ENCODE assay signal across 8 mouse cellular contexts in the genomic region with DNA sequence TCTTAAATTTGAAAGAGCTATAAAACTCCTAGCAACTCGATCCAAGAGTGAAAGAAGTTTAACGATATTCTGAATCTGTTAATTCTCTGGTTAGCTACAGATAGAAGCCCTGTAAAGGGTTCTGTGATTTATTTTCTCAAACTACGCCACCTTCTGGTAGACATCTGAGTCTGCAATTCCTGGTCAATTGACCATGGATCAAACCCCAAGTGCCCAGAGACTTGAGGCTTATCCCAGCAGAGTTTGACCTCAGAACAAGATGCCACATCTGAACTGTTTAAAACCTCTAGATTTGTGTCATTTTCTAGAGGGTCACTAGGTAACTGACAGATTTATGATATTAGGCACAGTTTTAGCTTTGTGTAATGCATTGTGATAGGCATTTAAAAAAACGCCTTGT. TPM values are rescaled to one million over a fixed set of nuclear protein-coding genes. Genes with fewer than 3 reads are reported as not detected.
DNase-seq lines count a peak whose midpoint lies in the region; ATAC-seq and TF ChIP-seq lines count a peak whose summit lies in the region.

No protein-coding gene starts in this region.

- H3K36me3 ChIP-seq in kidney, embryonic 14.5 days (ENCODE audit: control insufficient read depth, insufficient read depth, low read length): no peaks in the 10 kb centered on the region
- H3K36me3 ChIP-seq in heart, embryonic 11.5 days (ENCODE audit: control insufficient read depth, insufficient read depth, low read length): no peaks in the 10 kb centered on the region
- H3K36me3 ChIP-seq in liver, embryonic 11.5 days (ENCODE audit: control insufficient read depth, insufficient read depth, low read length): no peaks in the 10 kb centered on the region
- H3K36me3 ChIP-seq in neural tube, embryonic 15.5 days: no peaks in the 10 kb centered on the region

- no peaks in the 10 kb centered on the region for H3K9me3 ChIP-seq in kidney, embryonic 14.5 days (ENCODE audit: control insufficient read depth, low read length)
- no peaks in the 10 kb centered on the region for H3K9me3 ChIP-seq in heart, embryonic 11.5 days (replicated peaks; ENCODE audit: control insufficient read depth, low read length)
- H3K9me3 ChIP-seq in liver, embryonic 11.5 days (ENCODE audit: control insufficient read depth, low read length): no peaks in the 10 kb centered on the region
- H3K9me3 ChIP-seq in neural tube, embryonic 15.5 days (replicated peaks): no peaks in the 10 kb centered on the region

- peak; percentile 47; the same call in 1 of the 2 replicates for ATAC-seq in kidney, embryonic 14.5 days (ENCODE audit: low FRiP score, low TSS enrichment)
- no peak for ATAC-seq in heart, embryonic 11.5 days (replicated peaks; ENCODE audit: insufficient number of reproducible peaks, low FRiP score, low TSS enrichment)
- ATAC-seq in liver, embryonic 11.5 days (replicated peaks; ENCODE audit: low FRiP score): peak; percentile 50
- ATAC-seq in neural tube, embryonic 15.5 days (ENCODE audit: low FRiP score): peak; percentile 11; the same call in 1 of the 2 replicates

- no peak overlapping the region for H3K27ac ChIP-seq in kidney, embryonic 14.5 days (ENCODE audit: low read depth, low read length)
- no peak overlapping the region for H3K27ac ChIP-seq in heart, embryonic 11.5 days (ENCODE audit: low read depth, low read length)
- H3K27ac ChIP-seq in liver, embryonic 11.5 days (ENCODE audit: low read depth, low read length): no peak overlapping the region
- no peak overlapping the region for H3K27ac ChIP-seq in neural tube, embryonic 15.5 days (replicated peaks)

- peak; percentile 39; the same call in 1 of the 2 replicates for TF ChIP-seq CTCF in brain, embryonic 14.5 days (IDR thresholded peaks at IDR 0.05; ENCODE audit: borderline replicate concordance, extremely low read depth, insufficient read depth, insufficient read length)

- H3K4me2 ChIP-seq in kidney, embryonic 14.5 days (replicated peaks; ENCODE audit: low read depth, low read length): peak overlapping the region; percentile 69
- H3K4me2 ChIP-seq in heart, embryonic 11.5 days: peak overlapping the region; percentile 65
- H3K4me2 ChIP-seq in liver, embryonic 11.5 days: peak overlapping the region; percentile 72
- H3K4me2 ChIP-seq in neural tube, embryonic 15.5 days: peak overlapping the region; percentile 62

- H3K4me1 ChIP-seq in kidney, embryonic 14.5 days (ENCODE audit: control insufficient read depth, insufficient read depth, low read length): no peaks in the 10 kb centered on the region
- H3K4me1 ChIP-seq in heart, embryonic 11.5 days (ENCODE audit: control insufficient read depth, insufficient read depth, low read length): no peaks in the 10 kb centered on the region; the same call in 1 of the 2 replicates
- peaks cover 3% of the 10 kb centered on the region; the same call in 1 of the 2 replicates for H3K4me1 ChIP-seq in liver, embryonic 11.5 days (replicated peaks; ENCODE audit: control insufficient read depth, insufficient read depth, low read length)
- H3K4me1 ChIP-seq in neural tube, embryonic 15.5 days: peaks cover 16% of the 10 kb centered on the region

- TF ChIP-seq POLR2A in brain, embryonic 14.5 days (IDR thresholded peaks at IDR 0.05; ENCODE audit: borderline replicate concordance, extremely low read depth, insufficient read depth, insufficient read length, poor library complexity, severe bottlenecking): no peak

- H3K27me3 ChIP-seq in kidney, embryonic 14.5 days (ENCODE audit: control insufficient read depth, insufficient read depth, low read length): no peaks in the 10 kb centered on the region
- H3K27me3 ChIP-seq in heart, embryonic 11.5 days (ENCODE audit: control insufficient read depth, insufficient read depth, low read length): no peaks in the 10 kb centered on the region
- H3K27me3 ChIP-seq in liver, embryonic 11.5 days (replicated peaks; ENCODE audit: control insufficient read depth, insufficient read depth, low read length): peaks cover 11% of the 10 kb centered on the region
- H3K27me3 ChIP-seq in neural tube, embryonic 15.5 days (replicated peaks): peaks cover 21% of the 10 kb centered on the region; the same call in 1 of the 2 replicates

- intact Hi-C loops in gastrocnemius, postnatal 36 days (cut with DNase I): loop anchor here (10.0 kb wide), 1 partner anchor 111 kb away; no protein-coding TSS in a partner anchor

- WGBS in kidney, embryonic 14.5 days: 3% methylated on average over 4 of the region's 4 CpGs
- 10% methylated on average over 4 of the region's 4 CpGs for WGBS in heart, embryonic 11.5 days (ENCODE audit: insufficient replicate concordance)
- 8% methylated on average over 4 of the region's 4 CpGs for WGBS in liver, embryonic 11.5 days
- WGBS in neural tube, embryonic 15.5 days: 6% methylated on average over 4 of the region's 4 CpGs

- peak overlapping the region; percentile 41 for H3K4me3 ChIP-seq in kidney, embryonic 14.5 days (ENCODE audit: low read length)
- H3K4me3 ChIP-seq in heart, embryonic 11.5 days (ENCODE audit: low read depth, low read length): peak overlapping the region; percentile 54
- peak overlapping the region; percentile 55 for H3K4me3 ChIP-seq in liver, embryonic 11.5 days (ENCODE audit: low read depth, low read length)
- peak overlapping the region; percentile 42 for H3K4me3 ChIP-seq in neural tube, embryonic 15.5 days (replicated peaks)

- no peak overlapping the region for H3K9ac ChIP-seq in kidney, embryonic 14.5 days (ENCODE audit: low read depth, low read length)
- no peak overlapping the region for H3K9ac ChIP-seq in heart, embryonic 11.5 days (ENCODE audit: low read depth, low read length)
- no peak overlapping the region for H3K9ac ChIP-seq in liver, embryonic 11.5 days (ENCODE audit: low read depth, low read length)
- H3K9ac ChIP-seq in neural tube, embryonic 15.5 days (replicated peaks): no peak overlapping the region

- no peak for DNase-seq in kidney, postnatal 25 days
- DNase-seq in brain, embryonic 14.5 days (ENCODE audit: low read depth): peak; percentile 45
- DNase-seq in liver, embryonic 11.5 days (ENCODE audit: low spot score): no peak
- DNase-seq in gastrocnemius, postnatal 36 days: no peak
- no peak for DNase-seq in spleen, postnatal 36 days (ENCODE audit: low spot score in 2 of 2)

RNA-seq across cellular contexts. Expression of a gene that starts 14.3 kb away (rescaled TPM):
- polyA plus RNA-seq in kidney, embryonic 14.5 days (2014; fragmentation: Nextera tagmentation; extraction: Ambion mirVana): 3.4 and 3.9 TPM in 2 replicates
- polyA plus RNA-seq in brain, embryonic 14.5 days (2012; rRNA removed): 0.11 TPM in 1 of 2 replicates, not detected in the other
- not detected in 2 replicates for polyA plus RNA-seq in heart, embryonic 11.5 days (2014; fragmentation: Nextera tagmentation; extraction: Ambion mirVana)
- not detected in 2 replicates for polyA plus RNA-seq in liver, embryonic 11.5 days (2014; fragmentation: Nextera tagmentation; extraction: Ambion mirVana)
- polyA plus RNA-seq in neural tube, embryonic 15.5 days (2015; fragmentation: Nextera tagmentation; extraction: Ambion mirVana): 0.24 and 0.27 TPM in 2 replicates
- total RNA-seq in gastrocnemius, postnatal 36 days (2021): not detected

RNA-seq across cellular contexts. Expression of a gene that starts 20.5 kb away (rescaled TPM):
- polyA plus RNA-seq in kidney, embryonic 14.5 days (2014; fragmentation: Nextera tagmentation; extraction: Ambion mirVana): not detected in 2 replicates
- not detected in 2 replicates for polyA plus RNA-seq in brain, embryonic 14.5 days (2012; rRNA removed)
- polyA plus RNA-seq in heart, embryonic 11.5 days (2014; fragmentation: Nextera tagmentation; extraction: Ambion mirVana): not detected in 2 replicates
- not detected in 2 replicates for polyA plus RNA-seq in liver, embryonic 11.5 days (2014; fragmentation: Nextera tagmentation; extraction: Ambion mirVana)
- polyA plus RNA-seq in neural tube, embryonic 15.5 days (2015; fragmentation: Nextera tagmentation; extraction: Ambion mirVana): not detected in 2 replicates
- not detected for total RNA-seq in gastrocnemius, postnatal 36 days (2021)

RNA-seq across cellular contexts. Expression of a gene that starts 33.7 kb away (rescaled TPM):
- not detected in 2 replicates for polyA plus RNA-seq in kidney, embryonic 14.5 days (2014; fragmentation: Nextera tagmentation; extraction: Ambion mirVana)
- polyA plus RNA-seq in brain, embryonic 14.5 days (2012; rRNA removed): 0.08 TPM in 2 replicates
- polyA plus RNA-seq in heart, embryonic 11.5 days (2014; fragmentation: Nextera tagmentation; extraction: Ambion mirVana): not detected in 2 replicates
- not detected in 2 replicates for polyA plus RNA-seq in liver, embryonic 11.5 days (2014; fragmentation: Nextera tagmentation; extraction: Ambion mirVana)
- not detected in 2 replicates for polyA plus RNA-seq in neural tube, embryonic 15.5 days (2015; fragmentation: Nextera tagmentation; extraction: Ambion mirVana)
- total RNA-seq in gastrocnemius, postnatal 36 days (2021): not detected

RNA-seq across cellular contexts. Expression of a gene that starts 36.4 kb away (rescaled TPM):
- polyA plus RNA-seq in kidney, embryonic 14.5 days (2014; fragmentation: Nextera tagmentation; extraction: Ambion mirVana): 10.9 and 15.5 TPM in 2 replicates
- 9.5 and 10.2 TPM in 2 replicates for polyA plus RNA-seq in brain, embryonic 14.5 days (2012; rRNA removed)
- polyA plus RNA-seq in heart, embryonic 11.5 days (2014; fragmentation: Nextera tagmentation; extraction: Ambion mirVana): 9.3 and 9.9 TPM in 2 replicates
- 10.2 and 12.0 TPM in 2 replicates for polyA plus RNA-seq in liver, embryonic 11.5 days (2014; fragmentation: Nextera tagmentation; extraction: Ambion mirVana)
- 12.4 and 13.0 TPM in 2 replicates for polyA plus RNA-seq in neural tube, embryonic 15.5 days (2015; fragmentation: Nextera tagmentation; extraction: Ambion mirVana)
- total RNA-seq in gastrocnemius, postnatal 36 days (2021): 1 to 10 TPM; 4.7 to 6.7 TPM
